Mouse (Mus musculus) erythroblast, embryonic 14.5 days (primary cell): ENCODE results near the gene Atp2c1.

Source experiments
- GATA1 ChIP-seq: IDR thresholded peaks from 2 replicates; pipeline ENCODE4 v1.6.1; 2012; ENCODE audit warnings: low read length, inconsistent platforms, mixed read lengths
- TAL1 ChIP-seq: IDR thresholded peaks from 3 replicates; pipeline ENCODE4 v1.6.1; 2012; ENCODE audit warnings: low read length, inconsistent platforms, mixed read lengths

- TF ChIP-seq GATA1 (no peak), TAL1 (no peak)
Observed at GRCm38 (mm10) chr9:105495316-105496174, 31.6 kb downstream of the Atp2c1 start.
